Comparison of ENCODE assay signal across 22 mouse cellular contexts in genomic region chr3:156958640-156959039, GRCm38 (mm10).
A peak's percentile ranks its signal among the peaks of the same experiment; 100 is the strongest.
DNase-seq lines count a peak whose midpoint lies in the region; ATAC-seq lines count a peak whose summit lies in the region.
"Had no signal": no experiment of that assay in that cellular context is flagged by ENCODE, and none has a peak within 500 bp of the region (broad histone marks: within the 10 kb centered on the region; RNA-seq: fewer than 3 reads in every experiment).

No protein-coding gene starts in this region.

- H3K4me1 ChIP-seq in hindbrain, embryonic 11.5 days (replicated peaks; ENCODE audit: control insufficient read depth, insufficient read depth, low read length), result no peaks in the 10 kb centered on the region
- H3K4me1 ChIP-seq in forebrain, embryonic 14.5 days (ENCODE audit: control insufficient read depth, insufficient read depth, low read length), result 0 out of 2 replicates have a peak, but pooled peaks cover 4% of the 10 kb centered on the region
- H3K4me1 ChIP-seq: embryonic facial prominence, embryonic 13.5 days; hindbrain, embryonic 10.5 days; midbrain, embryonic 12.5 days; neural tube, embryonic 12.5 days had no signal

- no peak overlapping the region for H3K9ac ChIP-seq in hindbrain, embryonic 11.5 days (ENCODE audit: low read depth, low read length)
- H3K9ac ChIP-seq in forebrain, embryonic 14.5 days (ENCODE audit: low read length), result no peak overlapping the region
- H3K9ac ChIP-seq: embryonic facial prominence, embryonic 13.5 days; midbrain, embryonic 12.5 days; neural tube, embryonic 12.5 days had no signal

- no peaks in the 10 kb centered on the region for H3K36me3 ChIP-seq in hindbrain, embryonic 11.5 days (ENCODE audit: control insufficient read depth, insufficient read depth, low read length)
- no peaks in the 10 kb centered on the region for H3K36me3 ChIP-seq in forebrain, embryonic 14.5 days (ENCODE audit: control insufficient read depth, insufficient read depth, low read length)
- H3K36me3 ChIP-seq: embryonic facial prominence, embryonic 13.5 days; hindbrain, embryonic 10.5 days; midbrain, embryonic 12.5 days; neural tube, embryonic 12.5 days had no signal

- WGBS in hindbrain, embryonic 11.5 days, result 94% methylated on average over 7 of the region's 7 CpGs
- WGBS in forebrain, embryonic 14.5 days, result 90% methylated on average over 7 of the region's 7 CpGs

- no peaks in the 10 kb centered on the region for H3K9me3 ChIP-seq in hindbrain, embryonic 11.5 days (ENCODE audit: control insufficient read depth, low read length)
- H3K9me3 ChIP-seq in forebrain, embryonic 14.5 days (replicated peaks; ENCODE audit: control insufficient read depth, low read length), result no peaks in the 10 kb centered on the region
- H3K9me3 ChIP-seq: embryonic facial prominence, embryonic 13.5 days; hindbrain, embryonic 10.5 days; midbrain, embryonic 12.5 days; neural tube, embryonic 12.5 days had no signal

- H3K27ac ChIP-seq in hindbrain, embryonic 11.5 days (ENCODE audit: low read depth, low read length), result no peak overlapping the region
- no peak overlapping the region for H3K27ac ChIP-seq in forebrain, embryonic 14.5 days (ENCODE audit: low read depth, low read length)
- H3K27ac ChIP-seq: embryonic facial prominence, embryonic 13.5 days; hindbrain, embryonic 10.5 days; midbrain, embryonic 12.5 days; neural tube, embryonic 12.5 days; stomach, postnatal 0 days had no signal

- no peak overlapping the region for H3K4me2 ChIP-seq in hindbrain, embryonic 11.5 days (replicated peaks; ENCODE audit: low read depth, low read length)
- H3K4me2 ChIP-seq in forebrain, embryonic 14.5 days (ENCODE audit: low read length), result no peak overlapping the region
- H3K4me2 ChIP-seq: embryonic facial prominence, embryonic 13.5 days; midbrain, embryonic 12.5 days; neural tube, embryonic 12.5 days had no signal

- no peak overlapping the region for H3K4me3 ChIP-seq in hindbrain, embryonic 11.5 days (ENCODE audit: low read depth, low read length)
- no peak overlapping the region for H3K4me3 ChIP-seq in forebrain, embryonic 14.5 days (ENCODE audit: low read depth, low read length)
- H3K4me3 ChIP-seq: embryonic facial prominence, embryonic 13.5 days; hindbrain, embryonic 10.5 days; midbrain, embryonic 12.5 days; neural tube, embryonic 12.5 days had no signal

- no peak for DNase-seq in frontal cortex, postnatal 25 days (ENCODE audit: low spot score in 2 of 2)
- DNase-seq in right cerebral cortex, adult 2 months (ENCODE audit: low spot score in 2 of 2), result peak; percentile 64 to 72
- no peak for DNase-seq in right cerebral cortex, postnatal 4 days
- peak; percentile 23 to 25 for DNase-seq in left cerebral cortex, postnatal 14 days (ENCODE audit: low spot score in 2 of 2)
- DNase-seq in hindbrain, embryonic 11.5 days (ENCODE audit: low spot score), result no peak
- no peak for DNase-seq in forebrain, embryonic 14.5 days (ENCODE audit: low spot score)
- DNase-seq in cerebellum, adult 8-10 months, result no peak
- DNase-seq: adrenal gland, postnatal 10 days; cerebellum, postnatal 14 days; gastrocnemius, postnatal 36 days; kidney, adult 9 months; kidney, postnatal 25 days; liver had no signal

- intact Hi-C loops in left cerebral cortex, postnatal 14 days (cut with DNase I), result no loop called here

- ATAC-seq in frontal cortex, adult (ENCODE audit: low TSS enrichment), result peak; percentile 69
- ATAC-seq in hindbrain, embryonic 11.5 days (ENCODE audit: low FRiP score), result no peak
- ATAC-seq in forebrain, embryonic 14.5 days, result no peak
- ATAC-seq: activated CD4-positive, CD25-positive, alpha-beta regulatory T cell, adult 4 months; forebrain, embryonic 16.5 days; lung, postnatal 0 days had no signal

- no peaks in the 10 kb centered on the region for H3K27me3 ChIP-seq in hindbrain, embryonic 11.5 days (ENCODE audit: control insufficient read depth, insufficient read depth, low read length)
- H3K27me3 ChIP-seq in forebrain, embryonic 14.5 days (replicated peaks; ENCODE audit: control insufficient read depth, insufficient read depth, low read length), result no peaks in the 10 kb centered on the region
- H3K27me3 ChIP-seq: embryonic facial prominence, embryonic 13.5 days; midbrain, embryonic 12.5 days; neural tube, embryonic 12.5 days had no signal

Comparison
In these comparisons a context has a peak if more than half of its experiments do, and no peak if none do; other contexts are left out.
1. DNase-seq: peak in right cerebral cortex, adult 2 months (2 of 2) and left cerebral cortex, postnatal 14 days (2 of 2); none in frontal cortex, postnatal 25 days (0 of 2), right cerebral cortex, postnatal 4 days (single experiment), hindbrain, embryonic 11.5 days (single experiment), forebrain, embryonic 14.5 days (single experiment) and cerebellum, adult 8-10 months (single experiment).